Comparison of ENCODE assay signal across 8 mouse cellular contexts in genomic region chr5:114134091-114134534, GRCm38 (mm10). TPM values are rescaled to one million over a fixed set of nuclear protein-coding genes. Genes with fewer than 3 reads are reported as not detected.
DNase-seq lines count a peak whose midpoint lies in the region; ATAC-seq and TF ChIP-seq lines count a peak whose summit lies in the region.

No protein-coding gene starts in this region.

- H3K4me2 ChIP-seq in forebrain, postnatal 0 days (ENCODE audit: low read depth): no peak overlapping the region
- no peak overlapping the region for H3K4me2 ChIP-seq in forebrain, embryonic 13.5 days
- H3K4me2 ChIP-seq in intestine, postnatal 0 days (replicated peaks; ENCODE audit: low read depth): no peak overlapping the region

- H3K36me3 ChIP-seq in forebrain, postnatal 0 days (ENCODE audit: insufficient read depth): peaks cover 4% of the 10 kb centered on the region; the same call in 1 of the 2 replicates
- peaks cover 40% of the 10 kb centered on the region for H3K36me3 ChIP-seq in forebrain, embryonic 13.5 days (ENCODE audit: poor library complexity, severe bottlenecking)
- peaks cover 9% of the 10 kb centered on the region; the same call in 1 of the 2 replicates for H3K36me3 ChIP-seq in intestine, postnatal 0 days (ENCODE audit: control insufficient read depth, insufficient read depth)

- H3K27me3 ChIP-seq in forebrain, postnatal 0 days (ENCODE audit: insufficient read depth, low read length): no peaks in the 10 kb centered on the region
- no peaks in the 10 kb centered on the region for H3K27me3 ChIP-seq in forebrain, embryonic 13.5 days
- no peaks in the 10 kb centered on the region for H3K27me3 ChIP-seq in intestine, postnatal 0 days (replicated peaks; ENCODE audit: control insufficient read depth, insufficient read depth, low read length)

- WGBS in forebrain, postnatal 0 days: 54% methylated on average over 6 of the region's 6 CpGs
- WGBS in forebrain, embryonic 13.5 days: 67% methylated on average over 6 of the region's 6 CpGs
- WGBS in intestine, postnatal 0 days: 37% methylated on average over 6 of the region's 6 CpGs

- H3K4me3 ChIP-seq in forebrain, postnatal 0 days (ENCODE audit: low read depth, low read length): no peak overlapping the region
- H3K4me3 ChIP-seq in forebrain, embryonic 13.5 days: no peak overlapping the region
- no peak overlapping the region for H3K4me3 ChIP-seq in intestine, postnatal 0 days (ENCODE audit: low read depth, low read length)

- peak; percentile 62 for TF ChIP-seq CTCF in forebrain, postnatal 0 days (IDR thresholded peaks at IDR 0.05; ENCODE audit: low read depth)
- TF ChIP-seq CTCF in intestine, postnatal 0 days (IDR thresholded peaks at IDR 0.05; ENCODE audit: low read depth): peak; percentile 82

- H3K9ac ChIP-seq in forebrain, postnatal 0 days: no peak overlapping the region
- no peak overlapping the region for H3K9ac ChIP-seq in forebrain, embryonic 13.5 days
- H3K9ac ChIP-seq in intestine, postnatal 0 days (ENCODE audit: low read depth, low read length): no peak overlapping the region

- ATAC-seq in forebrain, postnatal 0 days: no peak
- no peak for ATAC-seq in forebrain, embryonic 13.5 days
- ATAC-seq in intestine, postnatal 0 days: no peak

- H3K9me3 ChIP-seq in forebrain, postnatal 0 days (ENCODE audit: low read length): no peaks in the 10 kb centered on the region
- no peaks in the 10 kb centered on the region for H3K9me3 ChIP-seq in forebrain, embryonic 13.5 days (replicated peaks)
- H3K9me3 ChIP-seq in intestine, postnatal 0 days (ENCODE audit: control insufficient read depth): no peaks in the 10 kb centered on the region

- peak; percentile 25 for DNase-seq in forebrain, postnatal 0 days
- DNase-seq in 3T3-L1 (ENCODE audit: low read depth, low spot score): peak; percentile 70
- DNase-seq in adrenal gland, postnatal 10 days: peak; percentile 90
- peak; percentile 25 for DNase-seq in fibroblast of lung, adult 2 months (ENCODE audit: low read depth)
- peak; percentile 75 to 79 for DNase-seq in lung, postnatal 4 days
- no peak for DNase-seq in T-cell, adult 2 months (ENCODE audit: low spot score)

- H3K27ac ChIP-seq in forebrain, postnatal 0 days (ENCODE audit: low read depth, low read length): no peak overlapping the region
- no peak overlapping the region for H3K27ac ChIP-seq in forebrain, embryonic 13.5 days
- no peak overlapping the region for H3K27ac ChIP-seq in intestine, postnatal 0 days (ENCODE audit: low read depth, low read length)

- H3K4me1 ChIP-seq in forebrain, postnatal 0 days (ENCODE audit: insufficient read depth): peaks cover 4% of the 10 kb centered on the region; the same call in 1 of the 2 replicates
- peaks cover 52% of the 10 kb centered on the region for H3K4me1 ChIP-seq in forebrain, embryonic 13.5 days
- H3K4me1 ChIP-seq in intestine, postnatal 0 days (replicated peaks; ENCODE audit: control insufficient read depth, insufficient read depth, low read length): 0 out of 2 replicates have a peak, but pooled peaks cover 3% of the 10 kb centered on the region

RNA-seq across cellular contexts. Expression of gene Ung, which starts 3.9 kb away (rescaled TPM):
- 6.7 and 7.8 TPM in 2 replicates for total RNA-seq in forebrain, postnatal 0 days (2014; rRNA removed)
- 7.5 and 9.1 TPM in 2 replicates for polyA plus RNA-seq in forebrain, postnatal 0 days (2015; fragmentation: Nextera tagmentation; extraction: Ambion mirVana)
- polyA plus RNA-seq in forebrain, embryonic 13.5 days (2015; fragmentation: Nextera tagmentation; extraction: Ambion mirVana): 45.3 and 46.6 TPM in 2 replicates
- 10 to 100 TPM; 11.4 to 13.3 TPM for total RNA-seq in adrenal gland, postnatal 10 days (2021)
- 10.0 and 11.4 TPM in 2 replicates for polyA plus RNA-seq in intestine, postnatal 0 days (2015; fragmentation: Nextera tagmentation; extraction: Ambion mirVana)

RNA-seq across cellular contexts. Expression of gene Alkbh2, which starts 6.1 kb away (rescaled TPM):
- 4.6 and 5.8 TPM in 2 replicates for total RNA-seq in forebrain, postnatal 0 days (2014; rRNA removed)
- 6.9 and 7.6 TPM in 2 replicates for polyA plus RNA-seq in forebrain, postnatal 0 days (2015; fragmentation: Nextera tagmentation; extraction: Ambion mirVana)
- polyA plus RNA-seq in forebrain, embryonic 13.5 days (2015; fragmentation: Nextera tagmentation; extraction: Ambion mirVana): 6.7 and 9.0 TPM in 2 replicates
- 1 to 10 TPM; 6.3 to 8.6 TPM for total RNA-seq in adrenal gland, postnatal 10 days (2021)
- polyA plus RNA-seq in intestine, postnatal 0 days (2015; fragmentation: Nextera tagmentation; extraction: Ambion mirVana): 6.9 and 7.8 TPM in 2 replicates

RNA-seq across cellular contexts. Expression of gene Acacb, which starts 12.2 kb away (rescaled TPM):
- total RNA-seq in forebrain, postnatal 0 days (2014; rRNA removed): 2.0 and 4.0 TPM in 2 replicates
- 2.7 and 4.3 TPM in 2 replicates for polyA plus RNA-seq in forebrain, postnatal 0 days (2015; fragmentation: Nextera tagmentation; extraction: Ambion mirVana)
- polyA plus RNA-seq in forebrain, embryonic 13.5 days (2015; fragmentation: Nextera tagmentation; extraction: Ambion mirVana): 0.96 and 1.5 TPM in 2 replicates
- total RNA-seq in adrenal gland, postnatal 10 days (2021): 100 to 1,000 TPM; 113 to 138 TPM
- polyA plus RNA-seq in intestine, postnatal 0 days (2015; fragmentation: Nextera tagmentation; extraction: Ambion mirVana): 0.69 and 1.1 TPM in 2 replicates

RNA-seq across cellular contexts. Expression of gene Svop, which starts 42.7 kb away (rescaled TPM):
- 153 and 177 TPM in 2 replicates for total RNA-seq in forebrain, postnatal 0 days (2014; rRNA removed)
- 89.7 and 97.5 TPM in 2 replicates for polyA plus RNA-seq in forebrain, postnatal 0 days (2015; fragmentation: Nextera tagmentation; extraction: Ambion mirVana)
- polyA plus RNA-seq in forebrain, embryonic 13.5 days (2015; fragmentation: Nextera tagmentation; extraction: Ambion mirVana): 52.2 and 57.1 TPM in 2 replicates
- 1 to 10 TPM; 3.1 to 4.4 TPM for total RNA-seq in adrenal gland, postnatal 10 days (2021)
- polyA plus RNA-seq in intestine, postnatal 0 days (2015; fragmentation: Nextera tagmentation; extraction: Ambion mirVana): 1.4 and 1.5 TPM in 2 replicates
